Mouse (Mus musculus): ENCODE results near the gene Dhps.

GRCm38 (mm10) chr8:85035728-85036310 lies 35.7 kb upstream of the Dhps start:
- TF ChIP-seq CTCF (IDR thresholded peaks at IDR 0.05; ENCODE audit: low read depth) (no peak), EP300 (optimal IDR thresholded peaks at IDR 0.05) (no peak)

All from stomach, postnatal 0 days (tissue).